Mouse (Mus musculus): Measurements from ENCODE around the gene Vamp3.

GRCm38 (mm10) chr4:151106468-151106867 lies 48.7 kb upstream of the Vamp3 start:
- TF ChIP-seq MAX (IDR thresholded peaks at IDR 0.05; ENCODE audit: low read length) (no peak), MAFK (IDR thresholded peaks at IDR 0.05; ENCODE audit: insufficient replicate concordance, low read length) (no peak), USF2 (conservative IDR thresholded peaks at IDR 0.05; ENCODE audit: low read depth, low read length) (no peak), UBTF (IDR thresholded peaks at IDR 0.05; ENCODE audit: low read depth, low read length) (no peak), CTCF (conservative IDR thresholded peaks at IDR 0.05 in 1 of 2, IDR thresholded peaks at IDR 0.05 in 1 of 2; ENCODE audit: low read depth in 2 of 2, low read length in 2 of 2) (no peak)
